Mouse (Mus musculus) CD8-positive naive resting alpha-beta T cell, adult 2 months (primary cell): ENCODE data around the gene Opn4.

Experiments
- DNase-seq, 2 experiments: peaks; one replicate each; pipeline ENCODE4 v3.0.0; 2022; ENCODE audit warnings: low read depth in 2 of 2, low spot score in 2 of 2

Opn4 gene

DNA sequence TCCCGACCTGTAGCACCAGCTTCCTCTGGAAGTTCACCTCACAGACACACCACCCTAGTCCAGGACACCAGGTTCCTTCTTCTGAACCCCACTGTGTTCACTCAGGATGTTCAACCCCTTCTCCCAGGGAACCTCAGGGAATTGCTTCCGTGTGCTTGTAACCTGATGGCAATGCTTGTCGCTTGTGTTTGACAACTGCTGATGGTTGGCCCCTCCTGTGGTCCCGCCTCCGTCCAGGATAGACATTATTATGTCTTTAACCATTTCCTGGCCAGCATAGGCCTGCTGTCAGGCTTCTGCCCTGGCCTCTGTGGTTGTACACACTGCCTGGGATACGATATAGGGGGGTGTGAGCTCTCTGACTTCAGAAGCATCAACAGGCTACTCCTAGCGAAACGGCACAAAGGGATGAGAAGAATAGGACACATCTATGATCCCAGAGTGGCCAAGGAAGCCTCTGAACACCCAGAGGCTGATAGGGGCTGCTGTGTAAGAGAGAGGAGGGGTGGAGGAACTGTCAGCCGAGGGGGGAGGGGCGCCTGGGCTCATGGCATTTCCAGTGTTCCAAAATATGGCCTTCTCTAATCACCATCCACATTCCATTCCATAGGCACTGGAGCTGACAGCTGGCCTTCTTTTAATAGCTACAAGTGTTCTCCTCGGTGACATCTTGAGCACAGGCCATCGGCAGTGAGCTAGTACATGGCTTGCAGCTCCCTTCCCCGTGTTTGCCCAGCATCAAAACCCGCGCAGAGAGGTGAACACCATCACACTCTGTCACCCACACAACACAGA, 8.0 kb downstream of the Opn4 start:
- no peak for DNase-seq

- no peak for DNase-seq
These were observed 8.9 kb downstream of the Opn4 start for GRCm38 (mm10) chr14:34590743-34591675.

DNA sequence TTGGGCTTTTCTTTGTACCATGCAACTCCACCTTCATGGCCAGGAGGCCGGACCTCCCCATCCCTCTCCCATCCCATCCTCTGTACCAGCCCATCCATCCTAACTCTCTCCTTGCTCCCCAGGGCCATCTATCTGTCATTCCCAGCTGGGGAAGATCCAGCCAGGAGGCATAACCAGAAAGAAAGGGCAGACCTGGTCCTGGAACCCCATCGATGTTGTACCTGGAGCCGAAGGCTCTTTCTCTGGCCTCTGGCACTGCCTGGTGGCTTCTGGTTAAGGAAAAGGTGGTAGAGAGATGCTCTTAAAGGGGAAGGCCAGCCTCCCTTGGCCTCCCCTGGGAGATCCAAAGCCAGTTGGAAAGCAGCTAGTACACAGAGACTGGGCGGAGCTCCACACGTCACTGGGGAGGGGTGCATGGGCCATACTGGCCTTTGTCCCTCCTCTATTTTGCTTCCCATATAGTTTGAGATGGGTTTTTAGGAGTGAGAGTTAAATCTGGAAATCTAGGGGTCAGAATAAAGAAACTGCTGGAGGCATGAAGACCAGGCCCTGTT, 9.8 kb downstream of the Opn4 start:
- no peak for DNase-seq

DNA sequence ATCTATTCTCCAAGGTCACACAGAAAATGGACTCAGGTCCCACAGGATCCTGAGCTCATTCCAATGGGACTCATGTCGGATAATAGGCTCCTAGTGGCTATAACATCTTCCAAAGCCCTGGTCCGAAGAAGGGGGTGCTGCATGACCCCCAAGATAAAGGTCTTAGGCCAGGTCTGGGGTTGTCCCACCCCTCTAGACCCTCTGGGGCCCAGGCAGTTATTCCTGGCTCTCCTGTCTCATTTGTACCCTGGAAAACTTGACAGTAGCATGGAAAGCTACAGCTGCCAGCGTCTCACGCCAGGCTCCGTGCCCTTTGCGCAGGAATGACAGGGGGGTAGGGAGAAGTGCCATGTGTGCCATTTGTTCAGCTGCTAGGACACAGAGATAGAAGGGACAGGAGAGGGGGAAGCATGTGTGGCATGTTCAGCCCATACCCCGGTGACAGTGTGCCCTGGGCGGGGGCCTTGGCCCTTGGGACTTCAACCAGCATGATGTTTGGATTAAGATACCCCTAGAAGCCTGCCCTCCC, 10.7 kb downstream of the Opn4 start:
- DNase-seq = no peak

DNA sequence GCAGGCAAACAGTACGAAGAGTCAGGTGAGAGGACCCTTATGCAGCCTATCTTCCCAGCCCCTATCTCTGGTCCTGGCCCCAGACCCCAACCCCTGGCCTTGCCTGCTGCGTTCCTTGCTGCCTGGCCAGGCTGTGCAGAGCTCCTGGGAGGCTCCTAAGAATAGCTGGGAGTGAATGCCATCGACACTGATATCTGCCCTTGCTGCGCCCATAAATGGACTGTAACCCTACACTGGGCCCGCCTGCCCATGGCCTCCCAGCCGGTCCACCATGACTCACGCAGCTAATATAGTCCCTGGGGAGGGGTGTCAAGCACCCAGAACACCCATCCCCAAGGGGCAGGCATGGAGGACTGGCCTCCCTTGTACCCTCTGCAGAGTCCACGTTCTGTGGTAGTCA, 11.4 kb downstream of the Opn4 start, which contains the start of gene Ldb3:
Gene Ldb3, minus strand, starts transcription at position 185 of the 400 bp plus-strand sequence.
- no peak for DNase-seq

GRCm38 (mm10) chr14:34588005-34588404, 11.9 kb downstream of the Opn4 start:
- DNase-seq = no peak

GRCm38 (mm10) chr14:34586871-34587270, 13.1 kb downstream of the Opn4 start:
- DNase-seq = no peak

- DNase-seq = no peak
These were observed 14.4 kb downstream of the Opn4 start for GRCm38 (mm10) chr14:34585358-34586105.

GRCm38 (mm10) chr14:34582740-34583427, 17.1 kb downstream of the Opn4 start:
- no peak for DNase-seq

DNA sequence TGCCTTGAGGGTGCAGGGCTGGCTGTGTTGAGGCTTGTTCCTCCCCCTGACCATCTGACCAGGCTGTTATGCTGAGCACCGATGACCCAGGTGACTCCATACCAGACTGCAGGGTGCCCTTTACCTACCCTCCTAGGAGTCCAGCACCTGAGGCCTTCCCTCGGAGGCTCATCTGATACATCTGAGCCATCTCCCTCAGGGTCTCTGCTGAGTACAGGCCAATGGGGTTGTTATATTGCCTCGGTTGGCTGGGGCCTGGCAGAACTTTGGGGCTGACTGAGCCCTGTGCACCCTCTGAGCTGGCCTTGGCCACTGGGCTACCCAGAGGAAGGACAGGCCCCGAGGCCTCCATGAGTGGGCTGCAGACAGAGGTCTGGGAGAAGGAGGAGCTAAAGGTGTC, 23.1 kb downstream of the Opn4 start:
- DNase-seq = no peak

DNA sequence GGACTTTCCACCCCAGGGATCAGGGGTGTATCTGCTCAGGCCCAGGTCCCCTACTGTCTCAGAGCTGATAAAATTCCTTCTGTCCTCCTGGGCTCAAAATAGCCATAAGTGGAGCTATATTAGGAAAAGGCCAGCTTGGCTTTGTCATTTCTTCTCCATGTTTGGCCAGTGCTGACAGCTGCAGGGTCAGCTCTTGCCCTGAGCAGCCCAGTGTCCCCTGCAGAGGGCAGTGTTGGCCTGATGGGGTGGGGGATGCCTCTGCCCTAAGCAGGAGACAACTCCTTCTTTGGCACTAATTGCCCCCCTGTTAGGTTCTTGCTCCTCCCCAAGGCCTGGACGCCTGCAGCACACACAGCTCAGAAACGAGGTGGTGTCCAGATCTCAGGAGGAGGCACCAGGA, 25.9 kb downstream of the Opn4 start:
- DNase-seq = no peak

- DNase-seq = no peak
These were observed 26.5 kb downstream of the Opn4 start for GRCm38 (mm10) chr14:34573348-34573913.

DNA sequence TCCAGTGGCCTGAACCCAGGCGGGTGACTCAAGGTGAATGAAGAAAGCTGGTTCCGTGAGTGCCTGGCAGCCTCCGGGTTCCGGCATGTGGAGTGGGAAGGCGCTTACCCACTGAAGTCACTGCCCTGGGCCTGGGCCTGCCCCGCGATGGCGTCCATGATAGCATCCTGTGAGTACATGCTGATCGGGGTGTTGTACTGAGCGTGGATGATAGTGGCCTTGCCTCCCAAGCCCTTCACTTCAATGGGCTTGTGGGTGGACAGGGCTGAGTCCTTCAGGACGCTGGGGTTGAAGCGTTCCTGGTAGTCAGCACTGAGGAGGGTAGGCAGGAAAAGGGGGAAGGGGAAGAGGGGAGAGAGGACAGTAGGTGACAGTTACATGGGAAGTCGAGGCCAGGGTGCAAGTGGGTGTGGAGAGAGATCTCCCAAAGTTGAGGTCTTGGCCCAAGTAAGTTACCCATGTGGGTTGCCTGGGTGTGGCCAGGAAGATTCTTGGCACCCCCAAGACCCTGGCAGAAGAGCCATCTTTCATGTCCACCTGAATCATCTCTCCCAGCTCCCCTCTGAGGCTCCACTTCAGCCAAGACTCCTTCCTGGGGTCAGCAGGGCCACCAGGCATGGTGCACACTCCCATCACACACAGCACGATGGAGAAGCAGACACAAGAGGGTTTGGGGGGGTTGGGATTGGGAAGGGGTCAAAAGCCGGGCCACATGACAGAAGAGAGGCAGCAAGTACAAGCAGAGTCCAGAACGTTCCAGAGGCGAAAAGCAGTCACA, 28.1 kb downstream of the Opn4 start:
- no peak for DNase-seq

DNA sequence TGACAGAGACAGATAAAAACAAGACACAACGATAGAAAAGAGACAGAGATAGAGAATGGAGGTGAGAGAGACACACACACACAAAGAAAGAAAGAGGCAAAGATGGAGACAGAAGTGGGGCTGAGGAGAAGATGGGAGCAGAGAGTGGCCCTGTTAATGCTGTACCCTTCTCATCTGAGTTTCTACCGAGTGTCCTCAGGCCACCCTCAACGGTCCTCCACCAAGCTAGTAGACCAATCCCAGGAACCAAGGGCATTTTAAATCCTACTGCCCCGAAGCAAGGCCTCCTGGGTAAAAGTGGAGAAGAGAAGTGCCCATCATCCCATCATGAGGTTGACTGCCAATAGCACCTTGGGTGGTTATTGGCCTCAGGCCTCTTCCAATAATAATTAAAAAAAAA, 29.0 kb downstream of the Opn4 start:
- DNase-seq = no peak

- peak; percentile 18 to 47 for DNase-seq
These were observed 29.6 kb downstream of the Opn4 start for GRCm38 (mm10) chr14:34570294-34570693.

DNA sequence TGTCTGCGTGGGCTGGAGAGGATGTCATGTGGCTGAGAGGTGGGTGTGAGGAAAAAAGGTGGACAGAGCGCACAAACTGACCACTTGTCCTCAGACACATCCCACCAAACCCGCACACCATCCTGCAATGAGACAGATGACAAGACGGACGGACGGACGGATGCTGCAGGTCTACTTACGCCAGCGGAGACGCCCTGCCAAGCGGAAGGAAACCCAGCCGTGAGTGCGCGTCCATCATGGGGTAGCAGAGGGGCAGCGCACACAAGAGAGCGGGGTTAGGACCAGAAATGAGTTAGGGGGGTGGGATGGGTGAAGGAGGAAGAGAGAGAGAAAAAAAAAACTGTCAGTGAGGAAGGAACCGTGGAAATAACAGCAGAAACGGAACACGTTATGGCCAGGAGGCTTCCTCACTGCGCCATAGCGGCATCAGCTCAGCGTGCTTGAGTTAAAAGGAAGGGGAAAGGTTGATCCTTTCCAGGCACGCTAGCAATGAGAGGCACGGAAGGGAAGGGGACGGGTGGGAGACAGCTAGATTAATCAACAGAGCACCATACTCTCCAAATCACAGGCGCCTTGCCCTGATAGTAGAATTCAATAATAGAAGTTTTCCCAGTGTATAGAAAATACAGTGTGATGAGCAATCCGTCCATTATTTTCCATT, 30.3 kb downstream of the Opn4 start:
- no peak for DNase-seq

DNA sequence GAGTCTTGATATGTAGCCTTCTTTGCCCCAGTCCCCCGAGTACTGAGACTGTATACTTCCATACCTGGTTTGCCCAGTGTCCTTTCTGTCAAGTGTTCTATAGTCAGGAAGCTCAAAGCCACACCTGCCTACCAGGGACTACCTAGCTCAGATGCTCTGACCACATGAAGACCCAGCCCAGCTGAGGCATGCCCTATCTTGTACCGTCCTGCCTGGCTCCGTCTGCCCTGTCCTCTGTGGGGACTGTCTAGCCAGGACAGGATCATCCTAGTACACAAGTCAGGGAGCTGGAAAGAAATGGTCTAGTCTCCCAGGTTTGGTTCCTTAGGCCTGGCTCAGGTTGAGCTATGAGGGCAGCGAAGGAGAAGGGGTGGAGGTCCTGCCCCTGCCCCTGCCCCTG, 31.3 kb downstream of the Opn4 start:
- no peak for DNase-seq

- DNase-seq = no peak
These were observed 32.2 kb downstream of the Opn4 start for GRCm38 (mm10) chr14:34567697-34568096.

GRCm38 (mm10) chr14:34566530-34566929, 33.4 kb downstream of the Opn4 start:
- no peak for DNase-seq
